Mouse (Mus musculus): ENCODE data around the gene Myo16.

DNA sequence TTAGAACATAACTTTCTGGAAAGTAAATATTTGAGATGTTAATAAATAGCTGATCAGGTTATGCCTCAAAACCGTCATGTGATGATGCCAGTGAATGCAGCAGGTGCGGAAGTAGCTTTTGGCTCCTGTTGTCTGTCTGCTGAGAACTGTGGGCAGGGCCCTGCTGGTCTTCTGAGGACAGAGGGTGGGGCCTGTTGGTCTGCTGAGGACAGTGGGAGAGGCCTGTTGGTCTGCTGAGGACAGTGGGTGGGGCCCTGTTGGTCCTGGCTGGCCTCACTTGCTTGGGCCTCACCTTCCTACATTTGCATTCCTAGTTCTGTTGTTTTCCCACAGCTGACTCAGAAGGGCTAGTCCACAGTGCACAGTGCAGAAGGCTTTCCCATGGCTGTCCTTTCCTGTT is 466.0 kb downstream of the Myo16 start:
- TF ChIP-seq CTCF (IDR thresholded peaks at IDR 0.05 in 2 of 3, conservative IDR thresholded peaks at IDR 0.05 in 1 of 3; ENCODE audit: control insufficient read depth in 1 of 3, insufficient read depth in 1 of 3, low read depth in 2 of 3, low read length in 3 of 3, poor library complexity in 1 of 3, severe bottlenecking in 1 of 3), result no peak
- TF ChIP-seq POLR2A (IDR thresholded peaks at IDR 0.05; ENCODE audit: control insufficient read depth in 1 of 2, insufficient read depth in 1 of 2, low read depth in 1 of 2, low read length in 2 of 2, poor library complexity in 1 of 2), result no peak
